Mouse (Mus musculus): ENCODE measurements around the gene Trim17.

Trim17 gene

GRCm38 (mm10) chr11:58954420-58955142 is at the start of gene Trim17, which contains the start of gene Hist3h2a:
Gene Trim17, plus strand, starts transcription at chr11:58954685.
Gene Hist3h2a, plus strand, starts transcription at chr11:58954685.
- DNase-seq = peak; percentile 82

GRCm38 (mm10) chr11:58904838-58905237 is 49.6 kb upstream of the Trim17 start:
- DNase-seq = peak; percentile 14

- DNase-seq = no peak
Observed at GRCm38 (mm10) chr11:58913776-58914175, 40.7 kb upstream of the Trim17 start.

GRCm38 (mm10) chr11:58914461-58915028 is 39.9 kb upstream of the Trim17 start:
- DNase-seq = peak; percentile 34

- peak; percentile 77 for DNase-seq
Observed at GRCm38 (mm10) chr11:58916879-58917744, 37.4 kb upstream of the Trim17 start.

- DNase-seq = no peak
Observed at GRCm38 (mm10) chr11:58917745-58918366, 36.6 kb upstream of the Trim17 start, which contains the start of gene Btnl10. Gene Btnl10, plus strand, starts transcription at chr11:58917908.

- DNase-seq = no peak
Observed at GRCm38 (mm10) chr11:58918759-58919158, 35.7 kb upstream of the Trim17 start.

GRCm38 (mm10) chr11:58922420-58922819 is 32.1 kb upstream of the Trim17 start:
- no peak for DNase-seq

GRCm38 (mm10) chr11:58926651-58927050 is 27.8 kb upstream of the Trim17 start:
- DNase-seq = no peak

GRCm38 (mm10) chr11:58927053-58927452 is 27.4 kb upstream of the Trim17 start:
- DNase-seq = no peak

- peak; percentile 67 for DNase-seq
Observed at GRCm38 (mm10) chr11:58927790-58928651, 26.5 kb upstream of the Trim17 start.

GRCm38 (mm10) chr11:58929055-58929454 is 25.4 kb upstream of the Trim17 start:
- DNase-seq = no peak

- no peak for DNase-seq
Observed at GRCm38 (mm10) chr11:58929641-58930040, 24.8 kb upstream of the Trim17 start.

- DNase-seq = no peak
Observed at GRCm38 (mm10) chr11:58930254-58930653, 24.2 kb upstream of the Trim17 start.

- no peak for DNase-seq
Observed at GRCm38 (mm10) chr11:58931576-58931975, 22.9 kb upstream of the Trim17 start.

- DNase-seq = no peak
Observed at GRCm38 (mm10) chr11:58937909-58938308, 16.6 kb upstream of the Trim17 start.

GRCm38 (mm10) chr11:58938322-58939087 is 16.0 kb upstream of the Trim17 start, which contains the start of gene Rnf187:
Gene Rnf187, minus strand, starts transcription at chr11:58938916.
- peak; percentile 92 for DNase-seq

GRCm38 (mm10) chr11:58939088-58939439 is 15.4 kb upstream of the Trim17 start:
- DNase-seq = no peak

GRCm38 (mm10) chr11:58944136-58944535 is 10.3 kb upstream of the Trim17 start:
- DNase-seq = no peak

GRCm38 (mm10) chr11:58947306-58947705 is 7.2 kb upstream of the Trim17 start:
- no peak for DNase-seq
